Mouse (Mus musculus) midbrain, embryonic 14.5 days (tissue): ENCODE measurements around the gene Trub2. TPM values are rescaled to one million over a fixed set of nuclear protein-coding genes. Genes with fewer than 3 reads are reported as not detected.

Source experiments
- ATAC-seq: fragments of 200-750 bp; cut with Nextera tagmentation; 2 replicates; pipeline ENCODE4 v1.8.0; 2017; ENCODE audit warnings: moderate number of reproducible peaks, moderate library complexity; ENCODE audit not compliant: low FRiP score, low TSS enrichment
- DNase-seq: peaks from one replicate; pipeline ENCODE4 v3.0.0-alpha.2; 2015
- H3K27ac ChIP-seq: fragments of 300-500 bp; sonication (generic); replicated peaks from 2 replicates; pipeline ENCODE4 v1.5.1; 2014; ENCODE audit warnings: mild to moderate bottlenecking, low read depth, low read length, moderate library complexity
- H3K27me3 ChIP-seq: fragments of 300-500 bp; sonication (generic); 2 replicates; pipeline ENCODE4 v1.6.1; 2014; ENCODE audit warnings: low read length, control low read depth, mixed read lengths; ENCODE audit not compliant: control insufficient read depth, insufficient read depth
- H3K36me3 ChIP-seq: fragments of 300-500 bp; sonication (generic); 2 replicates; pipeline ENCODE4 v1.6.1; 2014; ENCODE audit warnings: low read length, control low read depth; ENCODE audit not compliant: control insufficient read depth, insufficient read depth
- H3K4me1 ChIP-seq: fragments of 300-500 bp; sonication (generic); 2 replicates; pipeline ENCODE4 v1.6.1; 2014; ENCODE audit warnings: mild to moderate bottlenecking, antibody characterized with exemption, low read length, control low read depth; ENCODE audit not compliant: control insufficient read depth, insufficient read depth
- H3K4me2 ChIP-seq: fragments of 300-500 bp; sonication (generic); 2 replicates; pipeline ENCODE4 v1.6.1; 2014; ENCODE audit warnings: mild to moderate bottlenecking, low read length, moderate library complexity
- H3K4me3 ChIP-seq: fragments of 300-500 bp; sonication (generic); replicated peaks from 2 replicates; pipeline ENCODE4 v1.5.1; 2014; ENCODE audit warnings: low read depth, low read length
- H3K9ac ChIP-seq: fragments of 300-500 bp; sonication (generic); replicated peaks from 2 replicates; pipeline ENCODE4 v1.6.1; 2014; ENCODE audit warnings: mild to moderate bottlenecking, low read length, moderate library complexity
- H3K9me3 ChIP-seq: fragments of 300-500 bp; sonication (generic); 2 replicates; pipeline ENCODE4 v1.6.1; 2016; ENCODE audit warnings: low read length, control low read depth, mixed read lengths; ENCODE audit not compliant: control insufficient read depth
- WGBS: fragments of 180-500 bp; shearing (Covaris S2); extraction: QIAGEN DNeasy Blood & Tissue Kit; methylation state at CpG from one replicate; pipeline ENCODE4 v1.1.7; 2014; 5-methylcytosine and 5-hydroxymethylcytosine counted together
- polyA plus RNA-seq: library from polyadenylated mRNA; unstranded; fragments of >200 nt; fragmentation: Nextera tagmentation; extraction: Ambion mirVana; gene quantifications from 2 replicates; pipeline ENCODE4 v1.2.1, GENCODE M21; 2014

The Trub2 gene
- polyA plus RNA-seq, 1 experiment from 2014 or later = 28.8 TPM

GRCm38 (mm10) chr2:29744256-29744655 is 44.0 kb downstream of the Trub2 start:
- no peaks in the 10 kb centered on the region for H3K9me3 ChIP-seq
- WGBS = 95% methylated on average over 6 of the region's 6 CpGs
- peaks cover 14% of the 10 kb centered on the region for H3K36me3 ChIP-seq
- ATAC-seq (no peak), DNase-seq (no peak)
- H3K4me1 ChIP-seq = peaks cover 6% of the 10 kb centered on the region; the same call in 1 of the 2 replicates
- no peak overlapping the region for H3K4me3 ChIP-seq
- peaks cover 18% of the 10 kb centered on the region for H3K27me3 ChIP-seq
- no peak overlapping the region for H3K27ac ChIP-seq
- H3K4me2 ChIP-seq = no peak overlapping the region
- H3K9ac ChIP-seq = no peak overlapping the region

- Histone ChIP-seq H3K36me3 (peaks cover 44% of the 10 kb centered on the region), H3K9me3 (no peaks in the 10 kb centered on the region), H3K27ac (no peak overlapping the region), H3K4me1 (no peaks in the 10 kb centered on the region), H3K9ac (no peak overlapping the region), H3K4me2 (no peak overlapping the region), H3K4me3 (no peak overlapping the region), H3K27me3 (peaks cover under 1% of the 10 kb centered on the region; the same call in 1 of the 2 replicates)
- DNase-seq (no peak), ATAC-seq (no peak)
- 92% methylated on average over 6 of the region's 6 CpGs for WGBS
Observed at GRCm38 (mm10) chr2:29741207-29741606, 47.1 kb downstream of the Trub2 start.

GRCm38 (mm10) chr2:29739368-29739767 is 48.9 kb downstream of the Trub2 start:
- Histone ChIP-seq H3K4me3 (no peak overlapping the region), H3K36me3 (peaks cover 60% of the 10 kb centered on the region), H3K4me1 (no peaks in the 10 kb centered on the region), H3K27me3 (no peaks in the 10 kb centered on the region), H3K27ac (no peak overlapping the region), H3K9ac (no peak overlapping the region), H3K9me3 (no peaks in the 10 kb centered on the region), H3K4me2 (no peak overlapping the region)
- 85% methylated on average over 5 of the region's 5 CpGs for WGBS
- DNase-seq (no peak), ATAC-seq (no peak)

- Histone ChIP-seq H3K4me1 (no peaks in the 10 kb centered on the region), H3K27me3 (no peaks in the 10 kb centered on the region), H3K36me3 (peaks cover 66% of the 10 kb centered on the region), H3K27ac (no peak overlapping the region), H3K9ac (no peak overlapping the region), H3K4me2 (no peak overlapping the region), H3K9me3 (no peaks in the 10 kb centered on the region), H3K4me3 (no peak overlapping the region)
- no peak for ATAC-seq
- WGBS = 66% methylated on average over 4 of the region's 4 CpGs
- DNase-seq = no peak
Observed at GRCm38 (mm10) chr2:29738799-29739198, 49.5 kb downstream of the Trub2 start.

- Histone ChIP-seq H3K4me2 (no peak overlapping the region), H3K9ac (no peak overlapping the region), H3K4me3 (no peak overlapping the region), H3K27ac (no peak overlapping the region), H3K9me3 (no peaks in the 10 kb centered on the region), H3K36me3 (peaks cover 80% of the 10 kb centered on the region), H3K27me3 (no peaks in the 10 kb centered on the region), H3K4me1 (no peaks in the 10 kb centered on the region)
- 92% methylated on average over 12 of the region's 12 CpGs for WGBS
- ATAC-seq (no peak), DNase-seq (no peak)
Observed at GRCm38 (mm10) chr2:29737209-29737925, 50.9 kb downstream of the Trub2 start.

- ATAC-seq = no peak
- 93% methylated on average over 12 of the region's 12 CpGs for WGBS
- H3K4me2 ChIP-seq = no peak overlapping the region
- H3K27me3 ChIP-seq = no peaks in the 10 kb centered on the region
- no peaks in the 10 kb centered on the region for H3K9me3 ChIP-seq
- H3K36me3 ChIP-seq = peaks cover 94% of the 10 kb centered on the region
- H3K27ac ChIP-seq = no peak overlapping the region
- no peak overlapping the region for H3K4me3 ChIP-seq
- H3K4me1 ChIP-seq = no peaks in the 10 kb centered on the region
- no peak for DNase-seq
- no peak overlapping the region for H3K9ac ChIP-seq
Observed at GRCm38 (mm10) chr2:29735708-29736107, 52.6 kb downstream of the Trub2 start.

- peaks cover 93% of the 10 kb centered on the region for H3K36me3 ChIP-seq
- no peaks in the 10 kb centered on the region for H3K9me3 ChIP-seq
- no peak overlapping the region for H3K4me3 ChIP-seq
- H3K4me2 ChIP-seq = no peak overlapping the region
- no peak for ATAC-seq
- DNase-seq = no peak
- no peaks in the 10 kb centered on the region for H3K4me1 ChIP-seq
- no peak overlapping the region for H3K9ac ChIP-seq
- no peaks in the 10 kb centered on the region for H3K27me3 ChIP-seq
- no peak overlapping the region for H3K27ac ChIP-seq
- WGBS = 97% methylated on average over 5 of the region's 5 CpGs
Observed at GRCm38 (mm10) chr2:29733348-29733747, 55.0 kb downstream of the Trub2 start.

GRCm38 (mm10) chr2:29732559-29732958 is 55.7 kb downstream of the Trub2 start:
- H3K36me3 ChIP-seq = peaks cover 93% of the 10 kb centered on the region
- no peak overlapping the region for H3K4me2 ChIP-seq
- ATAC-seq (no peak), DNase-seq (no peak)
- 92% methylated on average over 10 of the region's 10 CpGs for WGBS
- no peaks in the 10 kb centered on the region for H3K4me1 ChIP-seq
- H3K4me3 ChIP-seq = no peak overlapping the region
- no peaks in the 10 kb centered on the region for H3K27me3 ChIP-seq
- no peak overlapping the region for H3K27ac ChIP-seq
- H3K9me3 ChIP-seq = no peaks in the 10 kb centered on the region
- no peak overlapping the region for H3K9ac ChIP-seq

GRCm38 (mm10) chr2:29731545-29731944 is 56.8 kb downstream of the Trub2 start:
- Histone ChIP-seq H3K4me3 (no peak overlapping the region), H3K4me2 (no peak overlapping the region), H3K9ac (no peak overlapping the region), H3K4me1 (no peaks in the 10 kb centered on the region), H3K36me3 (peaks cover 93% of the 10 kb centered on the region), H3K9me3 (no peaks in the 10 kb centered on the region), H3K27ac (no peak overlapping the region), H3K27me3 (no peaks in the 10 kb centered on the region)
- ATAC-seq (no peak), DNase-seq (no peak)
- 81% methylated on average over 3 of the region's 3 CpGs for WGBS
